Mouse (Mus musculus) lung, postnatal 0 days (tissue): ENCODE results near the gene Ggct. TPM values are rescaled to one million over a fixed set of nuclear protein-coding genes. Genes with fewer than 3 reads are reported as not detected.
A peak's percentile ranks its signal among the peaks of the same experiment; 100 is the strongest.

ENCODE experiments used
- ATAC-seq: fragments of 200-750 bp; cut with Nextera tagmentation; 2 replicates; pipeline ENCODE4 v1.8.0; 2017; ENCODE audit warnings: moderate library complexity
- DNase-seq: peaks from one replicate; pipeline ENCODE4 v3.0.0-alpha.2; 2016; ENCODE audit warnings: low spot score
- H3K27ac ChIP-seq: fragments of 300-500 bp; sonication (generic); 2 replicates; pipeline ENCODE4 v1.5.1; 2014; ENCODE audit warnings: antibody characterized with exemption, mild to moderate bottlenecking, low read length, mixed read lengths
- H3K27me3 ChIP-seq: fragments of 300-500 bp; sonication (generic); replicated peaks from 2 replicates; pipeline ENCODE4 v1.6.1; 2014; ENCODE audit warnings: low read length, mixed read lengths; ENCODE audit not compliant: insufficient read depth
- H3K36me3 ChIP-seq: fragments of 300-500 bp; sonication (generic); 2 replicates; pipeline ENCODE4 v1.6.1; 2014; ENCODE audit warnings: low read length, mixed read lengths; ENCODE audit not compliant: insufficient read depth
- H3K4me1 ChIP-seq: fragments of 300-500 bp; sonication (generic); 2 replicates; pipeline ENCODE4 v1.6.1; 2014; ENCODE audit warnings: antibody characterized with exemption, low read depth, low read length, mixed read lengths; ENCODE audit not compliant: insufficient read depth
- H3K4me2 ChIP-seq: fragments of 300-500 bp; sonication (generic); replicated peaks from 2 replicates; pipeline ENCODE4 v1.6.1; 2014; ENCODE audit warnings: low read depth, mild to moderate bottlenecking, low read length, moderate library complexity, mixed read lengths
- H3K4me3 ChIP-seq: fragments of 300-500 bp; sonication (generic); 2 replicates; pipeline ENCODE4 v1.5.1; 2014; ENCODE audit warnings: low read depth, low read length
- H3K9ac ChIP-seq: fragments of 300-500 bp; sonication (generic); replicated peaks from 2 replicates; pipeline ENCODE4 v1.6.1; 2014; ENCODE audit warnings: low read depth, mild to moderate bottlenecking
- H3K9me3 ChIP-seq: fragments of 300-500 bp; sonication (generic); 2 replicates; pipeline ENCODE4 v1.6.1; 2016; ENCODE audit warnings: low read length, mixed read lengths
- CTCF ChIP-seq: IDR thresholded peaks from 2 replicates; pipeline ENCODE4 v1.5.1; 2016; ENCODE audit warnings: antibody characterized with exemption, mild to moderate bottlenecking
- EP300 ChIP-seq: IDR thresholded peaks from 2 replicates; pipeline ENCODE4 v1.6.1; 2016; ENCODE audit warnings: antibody characterized with exemption, mild to moderate bottlenecking, control low read depth
- WGBS: fragments of 180-500 bp; shearing (Covaris S2); extraction: QIAGEN DNeasy Blood & Tissue Kit; methylation state at CpG from one replicate; pipeline ENCODE4 v1.1.7; 2014; 5-methylcytosine and 5-hydroxymethylcytosine counted together
- polyA plus RNA-seq: library from polyadenylated mRNA; unstranded; fragments of >200 nt; fragmentation: Nextera tagmentation; extraction: Ambion mirVana; gene quantifications from 2 replicates; pipeline ENCODE4 v1.2.1, GENCODE M21; 2015

Ggct gene
- polyA plus RNA-seq, 1 experiment from 2014 or later, result 6.9 TPM

DNA sequence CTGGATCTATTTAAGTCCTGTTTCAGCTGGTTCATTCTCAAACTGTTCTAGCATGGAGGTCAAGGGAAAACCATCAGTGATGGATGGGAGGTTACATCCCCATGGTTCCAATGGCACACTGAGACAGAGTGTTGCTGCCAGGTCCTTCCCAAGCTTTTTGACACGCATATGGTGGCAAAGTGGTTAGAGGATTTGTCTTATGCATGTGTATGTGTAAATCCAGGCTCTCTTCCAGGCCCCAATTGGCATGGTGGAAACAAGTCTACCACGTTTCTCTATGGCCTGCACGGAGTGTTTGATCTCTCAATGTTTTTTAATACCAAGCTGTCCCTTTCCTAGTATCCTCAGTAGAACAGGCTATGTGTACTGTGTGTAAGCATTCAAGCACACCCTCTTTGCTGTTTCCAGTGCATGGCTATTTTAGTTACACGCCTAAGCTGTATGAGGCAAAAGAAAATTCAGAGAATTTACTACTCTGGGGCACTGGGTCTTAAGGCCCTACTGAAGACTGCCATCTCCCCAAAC is 9.2 kb downstream of the Ggct start:
- 89% methylated on average over 4 of the region's 4 CpGs for WGBS
- no peak for TF ChIP-seq CTCF
- TF ChIP-seq EP300, result no peak
- H3K9ac ChIP-seq, result no peak overlapping the region
- H3K9me3 ChIP-seq, result no peaks in the 10 kb centered on the region
- DNase-seq (no peak), ATAC-seq (no peak)
- H3K4me2 ChIP-seq, result no peak overlapping the region
- H3K4me1 ChIP-seq, result no peaks in the 10 kb centered on the region
- no peaks in the 10 kb centered on the region for H3K36me3 ChIP-seq
- H3K27ac ChIP-seq, result no peak overlapping the region
- no peak overlapping the region for H3K4me3 ChIP-seq
- no peaks in the 10 kb centered on the region for H3K27me3 ChIP-seq

DNA sequence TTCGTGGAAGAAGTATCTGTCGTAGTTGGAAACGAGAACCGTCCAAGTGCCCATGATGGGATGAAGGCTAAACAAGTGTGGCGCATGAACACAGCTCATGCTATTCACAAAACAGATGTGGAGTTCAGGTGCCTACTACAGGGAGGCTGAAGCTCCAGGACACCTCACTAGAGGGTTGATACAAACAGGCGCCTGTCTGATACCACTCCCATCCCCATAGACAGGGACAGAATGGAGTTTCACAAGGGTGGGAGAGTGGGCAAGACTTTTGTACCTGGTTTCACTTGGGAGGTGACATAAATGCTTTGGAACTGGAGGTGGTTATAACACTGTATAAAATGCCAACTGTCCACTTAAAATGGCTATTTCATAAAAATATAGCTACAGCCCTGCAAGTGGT is 13.3 kb downstream of the Ggct start:
- DNase-seq, result no peak
- H3K27me3 ChIP-seq, result no peaks in the 10 kb centered on the region
- WGBS, result 97% methylated on average over 6 of the region's 6 CpGs
- H3K36me3 ChIP-seq, result no peaks in the 10 kb centered on the region
- no peaks in the 10 kb centered on the region for H3K4me1 ChIP-seq
- H3K4me2 ChIP-seq, result no peak overlapping the region
- ATAC-seq, result no peak
- no peak overlapping the region for H3K9ac ChIP-seq
- H3K27ac ChIP-seq, result no peak overlapping the region
- TF ChIP-seq CTCF (no peak), EP300 (no peak)
- no peak overlapping the region for H3K4me3 ChIP-seq
- no peaks in the 10 kb centered on the region for H3K9me3 ChIP-seq

DNA sequence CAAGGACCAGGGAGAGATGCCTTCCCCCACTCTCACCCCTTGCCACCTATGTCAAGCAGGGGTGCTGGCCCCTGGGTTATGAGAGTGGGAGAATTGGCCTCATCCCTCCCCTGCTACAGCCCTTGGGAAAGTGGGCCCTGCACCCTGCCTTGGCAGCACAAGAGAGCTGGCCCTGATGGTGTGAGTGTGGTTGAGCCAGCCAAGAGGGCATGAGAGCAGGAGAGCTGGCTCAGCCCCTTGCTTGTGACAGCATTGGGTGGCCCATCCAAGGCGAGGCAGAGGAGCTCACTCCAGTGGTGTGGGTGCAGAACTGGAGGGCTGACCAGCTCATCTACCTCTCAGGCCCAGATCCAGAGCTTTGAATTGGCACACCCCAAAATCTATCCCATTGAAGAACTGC is 17.1 kb downstream of the Ggct start:
- TF ChIP-seq CTCF (no peak), EP300 (no peak)
- Histone ChIP-seq H3K4me1 (no peaks in the 10 kb centered on the region; the same call in 1 of the 2 replicates), H3K9ac (no peak overlapping the region), H3K27ac (no peak overlapping the region), H3K4me3 (no peak overlapping the region), H3K9me3 (no peaks in the 10 kb centered on the region), H3K4me2 (no peak overlapping the region), H3K36me3 (no peaks in the 10 kb centered on the region), H3K27me3 (no peaks in the 10 kb centered on the region)
- DNase-seq, result no peak
- no peak for ATAC-seq
- 63% methylated on average over 1 of the region's 1 CpGs for WGBS

DNA sequence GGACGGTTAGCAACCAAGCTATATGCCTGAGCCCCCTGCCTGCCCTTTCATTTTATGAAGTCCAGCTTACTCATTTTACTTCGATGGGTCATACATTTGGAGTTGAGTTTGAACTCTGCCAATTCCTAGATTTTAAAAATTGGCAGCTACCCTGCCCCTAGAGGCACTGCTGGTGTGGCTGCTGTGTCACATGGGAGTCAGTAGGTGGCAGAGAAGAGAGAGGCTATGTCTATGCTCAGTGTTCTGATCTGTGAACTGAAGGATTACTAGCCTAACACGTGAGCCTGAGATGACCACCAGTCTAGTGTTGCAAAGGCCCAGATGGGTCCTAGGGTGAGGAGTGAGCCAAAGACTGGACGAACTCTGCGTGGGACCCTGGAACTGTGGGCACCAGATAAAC is 18.2 kb downstream of the Ggct start:
- ATAC-seq (no peak), DNase-seq (peak; percentile 54)
- no peak overlapping the region for H3K9ac ChIP-seq
- TF ChIP-seq CTCF (peak; percentile 78), EP300 (no peak)
- no peak overlapping the region for H3K27ac ChIP-seq
- H3K36me3 ChIP-seq, result no peaks in the 10 kb centered on the region
- H3K27me3 ChIP-seq, result no peaks in the 10 kb centered on the region
- WGBS, result 63% methylated on average over 5 of the region's 5 CpGs
- H3K4me3 ChIP-seq, result no peak overlapping the region
- peaks cover 8% of the 10 kb centered on the region; the same call in 1 of the 2 replicates for H3K4me1 ChIP-seq
- no peak overlapping the region for H3K4me2 ChIP-seq
- H3K9me3 ChIP-seq, result no peaks in the 10 kb centered on the region

DNA sequence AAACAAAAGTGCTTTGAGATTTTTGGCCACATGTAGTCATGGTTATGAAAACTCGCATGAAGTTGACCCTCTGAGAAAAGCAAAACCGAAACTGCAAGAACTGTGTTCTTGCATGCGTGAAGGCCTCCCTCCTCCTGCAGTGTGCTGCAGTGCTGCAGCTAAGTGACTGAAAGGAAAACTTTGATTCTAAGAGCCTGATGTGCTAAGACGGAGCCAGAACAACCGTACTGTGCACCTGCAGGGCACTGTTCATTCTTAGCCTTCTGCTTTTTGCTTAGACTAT is 19.9 kb downstream of the Ggct start:
- peak overlapping the region; percentile 75 for H3K4me2 ChIP-seq
- ATAC-seq, result peak; percentile 61

DNA sequence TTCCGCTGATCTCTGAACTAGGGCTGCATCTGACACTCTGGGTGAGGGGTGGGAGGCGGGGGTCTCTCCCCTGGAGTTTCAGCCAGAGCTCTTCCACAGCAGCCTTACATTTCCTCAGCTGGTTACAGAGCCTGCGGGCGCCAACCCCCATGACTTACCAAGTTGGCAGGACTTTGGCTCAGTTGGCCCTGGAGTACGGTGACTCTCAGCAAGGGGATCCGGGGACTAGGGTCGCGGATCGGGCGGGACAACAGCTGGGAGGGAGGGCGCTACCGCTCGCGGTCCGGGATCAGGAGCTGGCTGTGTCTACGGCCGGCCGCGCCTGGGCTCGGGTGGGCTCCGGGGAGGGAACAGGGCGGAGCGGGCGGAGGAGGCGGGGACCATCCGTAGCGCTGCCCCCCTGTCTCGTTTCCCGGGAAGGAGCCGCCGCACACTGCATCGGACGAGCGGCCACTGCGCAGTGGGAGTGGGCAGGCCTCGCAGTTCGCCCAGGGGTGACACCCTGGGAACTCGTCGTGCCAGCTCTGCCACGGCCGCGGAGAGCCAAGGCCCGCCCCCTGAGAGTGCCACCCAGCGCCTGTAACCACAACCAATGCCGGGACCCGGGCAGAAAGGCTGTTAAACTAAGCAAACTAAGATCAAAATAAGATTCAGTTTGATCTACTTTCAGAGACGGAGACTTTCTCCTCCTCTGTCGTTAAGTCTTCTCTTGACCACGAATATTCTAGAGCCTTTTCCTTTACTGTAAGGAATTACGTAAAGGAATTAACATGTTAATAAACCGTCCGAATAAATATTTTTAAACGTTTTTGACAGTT is 20.4 kb downstream of the Ggct start, which contains the start of gene Nod1:
Gene Nod1, minus strand, starts transcription at position 502 of the 818 bp plus-strand sequence.
- no peak for TF ChIP-seq EP300
- peak; percentile 12; the same call in 1 of the 2 replicates for TF ChIP-seq CTCF
- H3K27me3 ChIP-seq, result no peaks in the 10 kb centered on the region

More for the DNA sequence above, 19.9 kb downstream of the Ggct start:
- Histone ChIP-seq H3K4me1 (peaks cover 8% of the 10 kb centered on the region; the same call in 1 of the 2 replicates), H3K4me3 (peak overlapping the region; percentile 64), H3K27ac (peak overlapping the region; percentile 92), H3K27me3 (no peaks in the 10 kb centered on the region), H3K36me3 (no peaks in the 10 kb centered on the region), H3K9ac (peak overlapping the region; percentile 78), H3K9me3 (no peaks in the 10 kb centered on the region)
- peak; percentile 78 for DNase-seq
- peak; percentile 35 for TF ChIP-seq CTCF
- TF ChIP-seq EP300, result no peak; the same call in 1 of the 2 replicates
- 6% methylated on average over 5 of the region's 5 CpGs for WGBS

More for the DNA sequence above, 20.4 kb downstream of the Ggct start, which contains the start of gene Nod1:
- peak within 1 kb of the TSS; percentile 64 for H3K4me3 ChIP-seq
- H3K4me2 ChIP-seq, result peak within 1 kb of the TSS; percentile 75
- peak; percentile 90 for DNase-seq
- H3K4me1 ChIP-seq, result peaks cover 8% of the 10 kb centered on the region; the same call in 1 of the 2 replicates
- WGBS, result under 1% methylated on average over 44 of the region's 53 CpGs
- peak within 1 kb of the TSS; percentile 78 for H3K9ac ChIP-seq
- H3K27ac ChIP-seq, result peak within 1 kb of the TSS; percentile 92
- no peaks in the 10 kb centered on the region for H3K36me3 ChIP-seq
- H3K9me3 ChIP-seq, result no peaks in the 10 kb centered on the region
- peak; percentile 96 for ATAC-seq
